8 mouse cellular contexts compared by ENCODE assay signal in genomic region chr1:162358036-162358435, GRCm38 (mm10).
DNase-seq lines count a peak whose midpoint lies in the region; ATAC-seq and TF ChIP-seq lines count a peak whose summit lies in the region.

No protein-coding gene starts in this region.

- H3K27ac ChIP-seq in left cerebral cortex, adult 2 months = no peak overlapping the region
- H3K27ac ChIP-seq in cerebellum, adult 2 months (ENCODE audit: insufficient read depth, low read length) = no peak overlapping the region

- intact Hi-C loops in left cerebral cortex, adult 2 months (cut with DNase I) = loop anchor here (1.0 kb wide), 1 partner anchor 174 kb away; no protein-coding TSS in a partner anchor

- H3K4me3 ChIP-seq in left cerebral cortex, adult 2 months = no peak overlapping the region
- H3K4me3 ChIP-seq in cerebellum, adult 2 months (replicated peaks; ENCODE audit: insufficient read depth, low read depth, low read length) = no peak overlapping the region

- no peaks in the 10 kb centered on the region for H3K27me3 ChIP-seq in cerebellum, adult 2 months (ENCODE audit: control insufficient read depth, insufficient read depth, low read length)

- peak; percentile 78 for TF ChIP-seq CTCF in left cerebral cortex, adult 2 months (IDR thresholded peaks at IDR 0.05)
- TF ChIP-seq CTCF in cerebellum, adult 2 months (IDR thresholded peaks at IDR 0.05; ENCODE audit: borderline replicate concordance, insufficient read depth, low read depth, low read length) = peak; percentile 78

- no peak for DNase-seq in left cerebral cortex, adult 2 months (ENCODE audit: extremely low spot score in 1 of 2, low spot score in 2 of 2)
- DNase-seq in left cerebral cortex, adult 18-20 months (ENCODE audit: low spot score in 2 of 2) = no peak
- DNase-seq in Muller cell, postnatal 12 days (ENCODE audit: inconsistent ontology term) = peak; percentile 45
- peak; percentile 43 to 77 for DNase-seq in cerebellum, adult 2 months
- DNase-seq in heart, postnatal 4 days = peak; percentile 54
- no peak for DNase-seq in frontal cortex, postnatal 10 days (ENCODE audit: low spot score in 2 of 2)
- no peak for DNase-seq in left cerebral cortex, adult 11 months (ENCODE audit: low spot score)

- H3K4me1 ChIP-seq in cerebellum, adult 2 months (ENCODE audit: control insufficient read depth, insufficient read depth, low read length) = peaks cover 11% of the 10 kb centered on the region

- 35% methylated on average over 8 of the region's 8 CpGs for WGBS in cerebellum, adult 2 months

- peak; percentile 76 for ATAC-seq in megakaryocyte progenitor cell, adult 5-6 weeks (replicated peaks; ENCODE audit: poor library complexity)

- no peak for TF ChIP-seq POLR2A in cerebellum, adult 2 months (IDR thresholded peaks at IDR 0.05; ENCODE audit: borderline replicate concordance, insufficient read depth, low read length)

Comparison
In these comparisons a context has a peak if more than half of its experiments do, and no peak if none do; other contexts are left out.
1. DNase-seq: peak in Muller cell, postnatal 12 days (single experiment), cerebellum, adult 2 months (2 of 2) and heart, postnatal 4 days (single experiment); none in left cerebral cortex, adult 2 months (0 of 2), left cerebral cortex, adult 18-20 months (0 of 2), frontal cortex, postnatal 10 days (0 of 2) and left cerebral cortex, adult 11 months (single experiment).